Mouse (Mus musculus): ENCODE data around the gene Slc34a3.

Gene Slc34a3

DNA sequence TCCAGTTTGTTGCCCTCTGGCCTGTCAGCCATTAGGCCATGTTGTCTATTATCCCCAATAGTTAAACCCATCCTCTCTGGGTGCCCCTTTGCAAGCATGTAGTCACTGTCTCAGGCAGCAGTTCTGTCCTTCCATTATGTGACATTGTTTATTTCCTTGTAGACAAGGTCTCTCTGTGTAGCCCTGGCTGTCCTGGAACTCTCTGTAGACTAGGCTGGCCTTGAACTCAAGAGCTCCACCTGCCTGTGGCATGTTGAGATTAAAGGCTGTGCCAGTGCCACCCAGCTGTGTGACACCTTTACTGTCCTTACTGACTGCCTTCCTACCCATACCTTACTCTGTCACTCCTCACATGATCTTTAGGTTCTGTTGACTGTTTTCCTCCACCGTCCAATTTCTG, 18.2 kb upstream of the Slc34a3 start:
- DNase-seq (ENCODE audit: low spot score), result no peak

- DNase-seq (ENCODE audit: low spot score), result peak; percentile 46
Observed at GRCm38 (mm10) chr2:25246183-25247072, 12.3 kb upstream of the Slc34a3 start, which contains the start of gene AL732309.1. AL732309.1 (minus strand) TSS chr2:25246863.

GRCm38 (mm10) chr2:25244144-25244543, 10.0 kb upstream of the Slc34a3 start:
- no peak for DNase-seq (ENCODE audit: low spot score)

- no peak for DNase-seq (ENCODE audit: low spot score)
Observed at GRCm38 (mm10) chr2:25243342-25243741, 9.2 kb upstream of the Slc34a3 start.

- DNase-seq (ENCODE audit: low spot score), result no peak
Observed at GRCm38 (mm10) chr2:25242101-25242506, 7.9 kb upstream of the Slc34a3 start, which contains the start of the genes Rnf208 and Cysrt1. Rnf208 (plus strand) TSS chr2:25242255. Cysrt1 (minus strand) TSS chr2:25242452.

- no peak for DNase-seq (ENCODE audit: low spot score)
Observed at GRCm38 (mm10) chr2:25241438-25241775, 7.2 kb upstream of the Slc34a3 start.

- DNase-seq (ENCODE audit: low spot score), result peak; percentile 80
Observed at GRCm38 (mm10) chr2:25240723-25241437, 6.7 kb upstream of the Slc34a3 start.

DNA sequence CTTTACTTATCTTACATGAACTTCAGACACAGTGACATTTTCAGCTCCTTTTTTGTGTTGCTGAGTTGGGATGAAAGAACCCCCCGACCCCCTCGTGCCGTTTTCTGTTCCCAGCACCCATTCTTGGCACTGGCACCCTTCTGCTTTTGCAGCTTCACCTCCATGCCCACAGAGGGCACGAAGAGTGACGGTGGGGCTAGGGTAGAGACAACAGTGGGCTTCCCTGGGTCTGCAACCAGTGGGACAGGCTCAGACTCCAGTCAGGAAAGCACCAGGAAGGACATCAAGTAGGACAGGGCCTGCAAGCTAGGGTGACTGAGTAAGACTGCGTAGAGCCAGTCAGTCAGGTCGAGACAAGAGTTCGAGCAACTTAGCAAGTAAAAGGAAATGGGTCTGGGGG, 6.1 kb upstream of the Slc34a3 start:
- no peak for DNase-seq (ENCODE audit: low spot score)

GRCm38 (mm10) chr2:25239766-25240165, 5.6 kb upstream of the Slc34a3 start:
- DNase-seq (ENCODE audit: low spot score), result no peak

DNA sequence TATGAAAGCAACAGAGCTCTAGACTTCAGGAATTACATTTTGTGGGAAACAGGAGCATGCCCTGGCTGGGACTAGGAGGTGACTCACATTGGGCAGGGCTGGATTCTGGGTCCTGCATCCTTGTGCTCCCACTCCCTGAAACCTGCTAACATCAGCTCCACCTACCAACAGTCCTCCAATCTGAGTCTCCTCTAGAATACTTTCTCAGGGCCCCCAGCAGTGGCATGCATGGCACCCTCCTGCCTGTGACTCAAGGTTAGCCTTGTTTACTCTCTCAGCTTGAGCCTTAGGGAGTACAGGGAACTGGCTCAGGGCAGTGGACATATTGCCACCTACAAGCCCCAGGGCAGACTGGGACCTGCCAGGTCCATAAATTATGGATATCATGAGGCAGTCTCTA, 3.9 kb upstream of the Slc34a3 start:
- no peak for DNase-seq (ENCODE audit: low spot score)

DNA sequence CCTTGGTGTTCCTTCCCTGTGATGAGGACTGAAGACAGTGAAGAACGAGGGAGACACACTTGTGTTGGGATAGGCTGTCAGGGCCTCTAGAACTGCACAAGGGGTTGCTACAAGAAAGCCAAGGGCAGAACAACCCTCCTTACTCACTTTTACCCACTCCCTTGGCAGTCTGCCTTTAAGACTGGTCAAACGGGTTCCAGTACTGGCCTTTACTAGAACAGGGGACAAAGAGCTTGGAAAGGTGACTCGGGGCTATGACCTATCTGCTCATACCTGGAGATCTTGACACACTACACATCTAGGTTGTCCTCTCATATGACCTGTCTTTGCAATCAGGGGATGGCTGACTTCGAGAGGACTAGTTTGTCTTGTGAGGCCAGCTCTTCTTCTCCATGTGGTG, 3.4 kb upstream of the Slc34a3 start:
- peak; percentile 79 for DNase-seq (ENCODE audit: low spot score)

GRCm38 (mm10) chr2:25236614-25237013, 2.5 kb upstream of the Slc34a3 start, which contains the start of gene Rnf224:
Rnf224 (minus strand) TSS chr2:25236787.
- DNase-seq (ENCODE audit: low spot score), result no peak

DNA sequence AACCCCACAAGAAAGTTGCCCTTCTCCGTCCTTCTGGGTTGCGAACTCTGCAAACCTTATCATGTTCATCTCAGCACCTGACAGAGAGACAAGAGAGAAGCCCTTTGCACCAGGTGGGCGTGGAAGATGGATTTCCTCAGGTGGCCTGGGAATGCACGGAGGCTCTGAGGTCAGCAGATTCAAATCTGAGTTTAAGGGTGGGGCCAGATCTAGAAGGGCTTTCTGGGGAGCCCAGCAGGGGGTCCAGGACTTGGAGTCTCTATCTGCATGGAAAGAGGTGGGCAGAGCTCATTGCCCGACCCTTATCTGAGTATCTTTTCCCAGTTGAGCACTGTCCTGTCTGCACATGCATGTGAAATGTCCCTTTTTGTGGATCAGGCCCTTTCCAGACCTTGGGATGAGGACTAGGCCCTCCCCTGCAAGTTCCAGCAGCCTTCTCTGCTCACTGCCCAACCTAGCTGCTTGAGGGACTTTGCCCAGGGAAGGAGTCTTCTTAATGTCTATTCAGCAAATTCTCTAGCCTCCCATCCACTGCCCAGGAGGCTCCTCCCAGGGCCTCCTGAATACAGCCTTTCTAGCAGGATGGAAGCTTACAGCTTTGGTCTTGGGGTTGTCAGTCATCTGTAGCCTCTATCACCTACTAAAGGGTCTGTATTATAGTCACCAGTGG, 522 bp upstream of the Slc34a3 start:
- no peak for DNase-seq (ENCODE audit: low spot score)

- DNase-seq (ENCODE audit: low spot score), result no peak
Observed at GRCm38 (mm10) chr2:25233421-25233820, 743 bp downstream of the Slc34a3 start.

DNA sequence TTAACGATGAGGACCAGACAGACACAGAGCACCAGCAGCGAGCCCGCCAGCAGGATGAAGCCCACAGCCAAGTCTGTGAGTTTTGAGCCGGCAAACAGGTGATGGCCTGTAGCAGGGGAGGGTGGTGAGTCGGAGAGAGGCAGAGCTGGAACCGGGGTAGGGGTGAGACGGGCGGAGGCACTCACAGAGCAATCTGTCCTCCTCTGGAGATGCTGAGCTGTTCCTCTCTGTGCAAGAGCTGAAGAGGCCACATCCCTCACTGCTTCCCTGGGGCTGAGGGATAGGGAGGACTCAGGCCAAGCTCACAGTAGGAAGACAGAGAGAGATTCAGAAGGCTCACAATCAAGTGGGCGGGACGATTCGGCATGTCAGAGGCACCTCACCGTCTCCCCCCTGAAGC, 3.1 kb downstream of the Slc34a3 start:
- no peak for DNase-seq (ENCODE audit: low spot score)

- DNase-seq (ENCODE audit: low spot score), result no peak
Observed at GRCm38 (mm10) chr2:25230581-25230980, 3.6 kb downstream of the Slc34a3 start.

DNA sequence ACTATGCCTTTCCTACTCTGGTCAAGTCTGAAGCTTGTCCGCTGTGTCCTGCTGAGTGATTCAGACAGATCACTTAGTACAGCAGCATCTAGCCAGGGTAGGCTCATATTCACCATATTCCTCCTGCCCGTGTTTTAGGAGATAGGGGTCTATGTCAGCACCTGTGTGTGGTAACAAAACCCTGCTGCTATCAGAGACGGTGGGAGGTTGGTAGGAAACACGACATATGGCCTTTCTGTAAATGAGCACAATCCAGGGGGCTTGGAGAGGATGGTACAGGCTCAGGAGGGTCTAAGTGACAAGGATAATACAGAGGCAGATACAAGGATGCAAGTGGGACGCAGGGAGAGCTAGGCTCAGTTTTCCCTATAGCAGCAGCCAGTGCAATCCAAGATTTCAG, 4.6 kb downstream of the Slc34a3 start:
- DNase-seq (ENCODE audit: low spot score), result no peak

- DNase-seq (ENCODE audit: low spot score), result no peak
Observed at GRCm38 (mm10) chr2:25228995-25229530, 5.1 kb downstream of the Slc34a3 start.

DNA sequence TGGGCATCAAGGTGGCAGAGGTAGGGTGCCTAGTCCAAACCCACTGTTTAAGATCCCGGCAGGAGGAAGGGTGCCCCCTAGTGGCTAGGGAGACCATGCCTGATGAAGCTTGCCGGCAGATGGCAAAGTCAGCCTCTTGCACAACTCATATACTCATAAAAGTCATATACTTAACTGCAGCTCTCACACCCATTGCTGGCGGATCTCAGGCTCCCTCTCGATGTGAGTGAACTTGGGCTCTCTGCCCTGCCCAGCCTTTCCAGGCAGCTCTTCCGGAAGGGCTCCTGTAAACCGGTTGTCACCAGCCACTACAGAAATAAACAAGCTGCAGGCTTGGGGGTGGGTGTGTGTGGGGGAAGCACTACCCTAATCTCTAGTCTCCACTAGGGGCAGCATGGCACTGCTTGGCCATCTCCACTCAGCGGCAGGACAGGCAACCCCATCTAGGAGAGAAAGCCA, 5.7 kb downstream of the Slc34a3 start:
- DNase-seq (ENCODE audit: low spot score), result peak; percentile 95

DNA sequence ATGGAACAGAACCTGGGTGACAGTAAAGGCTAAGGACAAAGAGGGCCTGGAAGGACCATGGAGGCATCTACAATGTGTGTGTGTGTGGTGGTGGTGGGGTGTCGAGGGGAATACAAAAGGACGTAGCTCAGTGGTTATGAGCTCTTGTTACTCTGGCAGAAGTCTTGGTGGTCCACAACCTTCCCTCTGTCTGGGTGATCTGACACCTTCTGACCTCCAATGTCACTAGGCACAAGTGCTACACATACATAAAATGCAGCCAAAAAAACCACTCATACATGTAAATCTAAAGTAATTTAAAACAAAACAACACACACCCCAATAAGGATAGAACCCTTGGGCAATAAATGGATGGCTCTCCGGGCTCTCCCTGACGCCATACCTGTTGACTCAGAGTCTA, 6.8 kb downstream of the Slc34a3 start:
- no peak for DNase-seq (ENCODE audit: low spot score)

DNA sequence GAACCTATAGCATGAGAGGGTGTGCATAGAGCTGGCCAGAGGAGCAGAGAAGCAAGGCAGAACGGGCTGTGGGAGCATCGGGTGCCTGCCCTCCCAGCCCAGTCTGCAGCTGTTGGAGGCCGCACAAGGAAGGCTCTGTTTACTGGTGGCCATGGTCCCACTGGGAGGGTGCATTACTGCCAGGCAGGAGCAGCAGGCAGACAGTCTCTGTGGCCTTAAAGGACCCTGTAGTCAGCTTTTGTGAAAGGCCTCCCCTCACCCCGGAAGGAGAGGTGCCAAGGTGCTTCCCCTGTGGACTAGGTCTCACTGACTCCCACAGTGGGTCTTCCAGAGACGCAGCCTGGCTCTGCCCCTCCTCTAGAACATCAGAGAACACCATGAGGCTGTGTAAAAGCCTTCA, 7.3 kb downstream of the Slc34a3 start:
- no peak for DNase-seq (ENCODE audit: low spot score)

GRCm38 (mm10) chr2:25225811-25226379, 8.3 kb downstream of the Slc34a3 start:
- no peak for DNase-seq (ENCODE audit: low spot score)
